Mouse (Mus musculus) A20 (cell line): ENCODE results near the gene Stag1.
"Not testable (repeated sequence)": the region's sequence is repeated elsewhere in the genome, so short reads cannot be mapped to it uniquely, and the experiment has no call there.

Experiments used
- DNase-seq: peaks from one replicate; pipeline ENCODE4 v3.0.0-alpha.2; 2011; ENCODE audit warnings: low read depth, low spot score

Gene Stag1

GRCm38 (mm10) chr9:100682285-100682684 is 84.7 kb downstream of the Stag1 start:
- no peak for DNase-seq

GRCm38 (mm10) chr9:100685769-100686487 is 88.3 kb downstream of the Stag1 start:
- no peak for DNase-seq

DNA sequence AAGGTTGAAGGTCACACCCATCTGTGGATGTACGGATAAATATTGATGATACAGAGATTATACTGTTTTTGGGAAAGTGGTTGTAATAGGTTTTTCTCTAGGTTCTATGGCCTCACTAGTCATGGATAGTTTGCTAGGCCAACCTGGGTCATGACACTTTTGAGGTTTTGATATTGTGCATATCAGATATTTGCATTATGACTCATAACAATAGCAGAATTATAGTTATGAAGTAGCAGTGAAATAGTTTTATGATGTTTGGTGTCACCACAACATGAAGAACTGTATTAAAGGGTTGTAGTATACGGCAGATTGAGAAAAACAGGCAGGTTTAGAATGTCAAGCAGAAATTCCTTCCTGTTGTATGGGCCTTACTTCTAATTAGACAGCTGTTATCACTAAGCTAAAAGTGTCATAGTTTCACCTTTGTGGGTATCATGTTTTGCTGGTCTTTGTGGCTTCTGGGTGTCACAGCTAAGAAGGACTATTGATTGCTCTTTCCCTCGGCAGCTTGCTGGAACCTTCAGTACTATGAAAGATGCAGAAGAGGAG is 92.2 kb downstream of the Stag1 start:
- peak; percentile 23 for DNase-seq

- no peak for DNase-seq
Observed at GRCm38 (mm10) chr9:100692239-100692638, 94.6 kb downstream of the Stag1 start.

DNA sequence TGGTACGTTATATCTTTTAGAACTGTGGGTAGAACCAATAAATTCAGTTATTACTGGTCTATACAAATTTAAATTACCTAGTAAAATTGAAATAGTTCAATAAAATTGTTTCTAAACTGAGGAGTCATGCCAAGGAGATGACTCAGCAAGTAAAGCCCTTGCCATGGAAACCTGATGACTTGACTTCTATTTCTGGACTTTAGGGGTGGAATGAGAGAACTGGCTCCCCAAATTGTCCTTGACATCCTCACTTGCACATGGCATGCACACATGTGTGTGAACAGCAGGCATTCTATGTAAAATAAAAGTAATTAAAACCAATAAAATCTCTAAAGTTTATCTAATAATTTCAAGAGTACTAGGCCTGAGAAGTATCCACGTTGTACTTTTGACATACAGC is 98.9 kb downstream of the Stag1 start:
- DNase-seq: no peak

GRCm38 (mm10) chr9:100707644-100708043 is 110.0 kb downstream of the Stag1 start:
- peak; percentile 37 for DNase-seq

DNA sequence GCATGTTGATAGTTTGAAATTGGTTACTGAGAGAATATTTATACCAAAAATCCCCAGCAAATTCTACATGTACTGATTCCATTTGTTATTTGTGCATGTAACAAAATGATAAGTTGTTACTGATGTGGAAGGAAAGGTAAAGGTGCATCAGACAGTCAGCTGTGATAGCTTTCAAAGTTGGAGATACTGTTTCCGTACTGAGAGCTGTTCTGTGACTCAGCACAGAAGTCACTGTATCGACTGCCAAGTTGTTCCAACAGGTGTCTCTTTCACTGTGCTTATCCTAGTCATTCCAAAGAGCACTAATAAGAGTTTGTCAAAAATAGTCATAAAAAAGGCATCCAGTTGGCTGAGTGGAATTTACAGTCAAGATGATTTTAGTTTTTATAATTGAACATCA is 114.1 kb downstream of the Stag1 start:
- DNase-seq: no peak

GRCm38 (mm10) chr9:100724832-100725231 is 127.2 kb downstream of the Stag1 start:
- DNase-seq: not testable (repeated sequence)

DNA sequence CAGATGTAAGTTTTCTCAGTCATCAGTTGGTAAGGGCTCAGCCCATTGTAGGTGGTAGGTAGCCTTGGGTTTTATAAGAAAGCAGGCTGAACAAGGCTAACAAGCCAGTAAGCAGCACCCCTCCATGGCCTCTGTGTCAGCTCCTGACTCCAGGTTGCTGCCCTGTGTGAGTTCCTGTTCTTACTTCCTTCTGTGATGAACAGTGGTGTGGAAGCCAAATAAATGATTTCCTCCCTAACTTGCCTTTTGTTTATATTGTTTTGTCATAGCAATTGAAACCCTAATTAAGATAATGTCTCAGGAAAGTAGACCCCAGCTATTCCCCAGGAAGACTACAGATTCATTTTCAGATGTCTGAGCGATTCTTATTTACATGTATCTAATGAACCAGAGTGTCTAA is 134.2 kb downstream of the Stag1 start:
- peak; percentile 49 for DNase-seq

DNA sequence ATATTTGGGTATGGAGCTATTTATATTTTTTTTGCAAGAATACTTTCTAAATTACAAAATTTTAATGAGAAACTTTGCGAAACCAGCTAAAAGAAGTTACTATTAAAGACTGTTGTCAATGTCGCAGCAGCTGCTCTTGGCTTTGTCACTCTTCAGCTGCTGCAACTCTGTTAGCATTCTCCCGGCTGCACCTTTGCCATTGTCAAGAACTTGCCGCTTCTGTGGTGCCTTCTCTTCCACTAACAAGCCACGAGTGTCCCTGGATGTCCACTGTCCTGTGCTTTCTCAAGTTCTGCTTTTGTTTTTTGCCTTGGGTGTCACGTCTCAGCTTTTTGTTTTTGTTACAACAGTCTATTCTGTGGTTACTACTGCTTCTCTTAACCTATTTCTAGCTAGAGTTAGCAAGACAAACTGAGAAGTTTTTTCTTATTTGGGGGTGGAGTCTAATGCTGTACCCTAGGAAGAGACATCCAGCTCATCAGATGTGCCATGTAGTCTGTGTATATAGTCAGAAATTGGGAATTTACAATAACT is 136.4 kb downstream of the Stag1 start:
- peak; percentile 65 for DNase-seq

DNA sequence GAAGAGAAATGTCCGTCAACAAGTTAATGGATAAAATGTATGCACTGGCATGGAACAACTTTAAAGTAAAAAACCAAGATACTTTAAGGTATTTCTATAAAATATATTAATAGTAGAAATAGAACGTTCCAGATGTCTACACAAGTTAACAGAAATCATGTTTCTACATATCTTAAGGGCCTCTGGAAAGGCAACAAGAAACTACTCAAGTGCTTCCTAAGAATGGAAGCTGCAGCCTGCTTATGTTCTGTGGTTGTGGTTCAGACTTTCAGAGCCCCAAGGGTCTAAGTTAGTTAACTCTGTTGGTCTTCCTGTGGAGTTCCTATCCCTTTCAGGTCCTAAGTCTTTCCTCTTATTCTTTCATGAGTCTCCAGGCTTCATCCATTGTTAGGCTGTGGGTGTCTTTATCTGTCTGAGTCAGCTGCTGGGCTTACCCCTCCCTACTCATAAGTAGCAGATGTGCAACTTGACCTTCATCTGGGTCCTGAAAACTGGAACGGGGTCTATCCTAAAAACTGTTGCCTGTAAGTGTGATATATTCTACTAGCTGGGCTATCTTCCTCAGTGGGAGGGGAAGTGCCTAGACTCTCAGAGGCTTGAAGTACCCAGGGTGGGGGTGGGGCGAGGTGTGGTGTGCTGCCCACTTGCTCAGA is 138.5 kb downstream of the Stag1 start:
- DNase-seq: no peak

- DNase-seq: peak; percentile 30
Observed at GRCm38 (mm10) chr9:100736646-100737031, 139.0 kb downstream of the Stag1 start.

- not testable (repeated sequence) for DNase-seq
Observed at GRCm38 (mm10) chr9:100777238-100777637, 179.6 kb downstream of the Stag1 start.

DNA sequence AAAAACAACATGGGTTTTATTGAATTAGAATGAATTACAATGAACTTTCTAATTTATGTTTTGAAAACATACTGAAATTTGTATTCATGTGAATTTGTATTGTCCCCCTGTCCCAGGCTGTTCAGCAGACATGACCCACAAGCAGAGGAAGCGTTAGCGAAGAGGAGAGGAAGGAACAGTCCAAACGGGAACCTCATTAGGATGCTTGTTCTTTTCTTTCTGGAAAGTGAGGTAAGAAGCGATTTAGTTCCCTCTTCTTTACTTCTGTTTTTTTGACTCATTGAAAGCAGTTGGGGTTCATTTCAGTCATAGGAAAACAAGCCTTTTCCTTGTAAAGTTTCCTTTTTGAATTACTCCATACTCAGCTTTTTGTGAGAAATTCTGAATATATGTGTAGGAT is 268.4 kb downstream of the Stag1 start:
- no peak for DNase-seq

DNA sequence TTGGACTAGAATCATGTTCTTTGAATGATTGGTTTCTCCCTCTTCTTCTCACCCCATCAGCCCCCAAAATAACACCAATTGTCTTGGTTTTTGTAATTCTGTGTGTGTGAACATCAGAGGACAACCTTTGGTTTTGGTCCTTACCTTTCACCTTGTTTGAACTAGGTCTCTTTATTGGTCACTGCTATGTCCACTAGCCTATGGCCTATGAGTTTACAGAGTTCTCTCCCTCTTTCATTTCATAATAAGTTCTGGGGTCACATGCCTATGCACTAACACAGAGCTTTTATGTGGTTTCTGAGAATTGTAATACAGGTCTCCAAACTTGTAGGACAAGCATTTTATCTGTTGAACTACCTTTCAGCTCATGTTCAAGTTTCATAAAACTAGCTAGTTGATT is 272.0 kb downstream of the Stag1 start:
- DNase-seq: no peak

GRCm38 (mm10) chr9:100896111-100896510 is 298.5 kb downstream of the Stag1 start:
- DNase-seq: no peak

GRCm38 (mm10) chr9:100898042-100898441 is 300.4 kb downstream of the Stag1 start:
- peak; percentile 13 for DNase-seq

DNA sequence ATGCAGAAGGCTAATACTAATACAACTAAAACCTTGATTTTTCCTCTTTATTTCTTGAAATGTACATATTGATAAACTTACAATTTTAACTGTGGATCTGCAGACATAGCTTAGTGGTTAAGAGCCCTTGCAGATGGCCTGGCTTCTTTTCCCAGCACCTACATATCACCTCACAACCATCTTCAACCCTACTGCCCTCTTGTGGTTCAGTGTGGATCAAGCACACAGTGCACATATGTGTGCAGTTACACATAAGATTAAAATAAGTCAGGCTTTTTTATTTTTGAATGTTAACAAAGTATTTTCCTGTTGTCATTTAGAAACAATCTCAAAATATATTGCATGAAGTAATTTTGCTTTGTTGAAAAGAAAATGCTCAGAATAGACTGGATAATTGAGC is 312.8 kb downstream of the Stag1 start:
- DNase-seq: peak; percentile 70

DNA sequence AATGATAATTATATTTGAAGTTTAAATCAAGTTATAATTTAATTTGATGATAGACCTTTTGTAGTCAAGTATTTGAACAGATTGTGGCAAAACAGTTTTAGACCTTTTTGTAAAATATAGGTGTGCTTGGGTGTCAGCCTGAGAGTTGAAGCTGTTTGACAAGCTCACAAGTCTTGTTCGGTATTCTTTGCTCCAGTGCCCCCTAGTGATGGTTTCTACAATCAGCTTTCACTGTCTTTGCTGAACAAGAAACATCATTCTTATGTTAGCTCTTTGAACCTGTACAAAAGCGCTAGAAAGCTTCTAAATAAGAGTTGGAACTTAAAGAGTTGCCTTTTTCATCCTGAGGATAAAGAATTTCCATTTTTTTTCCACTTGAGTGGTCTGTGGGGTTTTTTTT is 319.5 kb downstream of the Stag1 start:
- DNase-seq: peak; percentile 82

DNA sequence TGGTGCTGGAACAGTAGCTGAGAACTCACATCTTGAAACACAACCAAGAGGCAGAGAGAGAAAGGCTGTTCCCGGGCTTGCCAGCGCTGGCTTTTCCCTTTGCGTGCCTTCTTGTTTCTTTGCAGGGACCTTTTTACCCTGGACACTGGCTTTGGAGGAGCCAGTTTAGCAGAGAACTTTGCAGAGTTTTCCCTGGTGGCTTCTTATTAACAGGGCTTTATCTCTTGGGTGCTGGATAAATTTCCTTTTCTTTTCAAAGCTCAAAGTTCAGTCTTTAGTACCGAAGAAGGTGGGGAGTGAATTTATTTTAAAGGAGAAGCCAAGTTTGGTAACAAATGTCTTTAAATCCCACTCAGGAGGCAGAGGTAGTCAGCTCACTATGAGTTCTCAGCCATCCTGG is 329.0 kb downstream of the Stag1 start:
- DNase-seq: no peak

DNA sequence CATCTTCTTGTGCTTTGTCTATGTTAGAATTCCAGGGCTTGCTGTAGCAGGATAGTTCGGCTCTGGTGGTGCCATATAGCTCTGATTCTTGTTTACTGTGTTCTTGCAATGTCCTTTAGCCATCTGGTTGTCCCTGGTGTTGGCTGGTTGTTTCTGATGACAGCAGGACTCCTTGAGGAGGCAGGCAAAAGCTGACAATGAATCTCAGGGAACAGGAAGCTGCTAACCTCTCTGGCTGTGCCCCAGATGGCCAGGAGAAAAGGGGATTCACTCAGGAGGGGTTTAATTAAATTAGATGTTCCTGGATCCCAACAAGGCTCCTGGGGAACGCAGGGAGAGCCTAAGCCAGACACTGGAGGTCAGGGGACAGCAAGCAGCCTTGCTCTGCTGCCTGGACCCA is 344.4 kb downstream of the Stag1 start:
- no peak for DNase-seq

DNA sequence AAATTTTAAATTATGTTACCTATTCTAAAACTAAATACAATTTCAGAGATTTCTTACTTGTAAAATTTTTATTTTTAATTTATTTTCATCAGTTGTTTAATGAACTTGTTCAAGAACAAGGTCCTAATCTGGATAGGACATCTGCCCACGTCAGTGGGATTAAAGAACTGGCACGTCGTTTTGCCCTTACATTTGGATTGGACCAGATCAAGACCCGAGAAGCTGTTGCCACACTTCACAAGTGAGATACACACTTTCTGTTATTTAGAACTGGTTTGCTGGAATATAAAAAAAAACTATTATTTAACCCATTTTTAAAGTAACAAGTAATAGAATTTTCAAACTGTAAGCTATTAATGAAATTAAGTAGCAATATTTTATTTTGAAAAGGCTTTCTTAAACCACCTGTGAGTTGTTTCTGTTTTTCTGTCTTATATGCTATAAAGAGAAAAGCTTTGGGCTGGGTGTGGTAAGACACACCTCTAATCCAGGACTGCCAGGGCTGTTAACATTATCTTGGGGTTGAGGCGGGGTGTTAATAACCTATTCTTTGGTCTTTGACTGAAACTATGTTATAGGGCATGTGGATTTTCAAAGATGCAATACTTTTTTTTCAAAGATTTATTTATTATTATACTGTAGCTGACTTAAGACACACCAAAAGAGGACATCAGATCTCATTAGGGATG is 347.2 kb downstream of the Stag1 start:
- no peak for DNase-seq
